Mouse (Mus musculus) midbrain, embryonic 14.5 days (tissue): ENCODE measurements at regions not wholly inside any gene's neighbourhood (a gene's known extent, or its start where the extent isn't known, plus 50 kb on each side); places are given as distances from the start of the nearest gene placed in this dataset.

Experiments
- ATAC-seq: fragments of 200-750 bp; cut with Nextera tagmentation; 2 replicates; pipeline ENCODE4 v1.8.0; 2017; ENCODE audit warnings: moderate number of reproducible peaks, moderate library complexity; ENCODE audit not compliant: low FRiP score, low TSS enrichment
- DNase-seq: peaks from one replicate; pipeline ENCODE4 v3.0.0-alpha.2; 2015
- H3K27ac ChIP-seq: fragments of 300-500 bp; sonication (generic); replicated peaks from 2 replicates; pipeline ENCODE4 v1.5.1; 2014; ENCODE audit warnings: mild to moderate bottlenecking, low read depth, low read length, moderate library complexity
- H3K27me3 ChIP-seq: fragments of 300-500 bp; sonication (generic); 2 replicates; pipeline ENCODE4 v1.6.1; 2014; ENCODE audit warnings: low read length, control low read depth, mixed read lengths; ENCODE audit not compliant: control insufficient read depth, insufficient read depth
- H3K36me3 ChIP-seq: fragments of 300-500 bp; sonication (generic); 2 replicates; pipeline ENCODE4 v1.6.1; 2014; ENCODE audit warnings: low read length, control low read depth; ENCODE audit not compliant: control insufficient read depth, insufficient read depth
- H3K4me1 ChIP-seq: fragments of 300-500 bp; sonication (generic); 2 replicates; pipeline ENCODE4 v1.6.1; 2014; ENCODE audit warnings: mild to moderate bottlenecking, antibody characterized with exemption, low read length, control low read depth; ENCODE audit not compliant: control insufficient read depth, insufficient read depth
- H3K4me2 ChIP-seq: fragments of 300-500 bp; sonication (generic); 2 replicates; pipeline ENCODE4 v1.6.1; 2014; ENCODE audit warnings: mild to moderate bottlenecking, low read length, moderate library complexity
- H3K4me3 ChIP-seq: fragments of 300-500 bp; sonication (generic); replicated peaks from 2 replicates; pipeline ENCODE4 v1.5.1; 2014; ENCODE audit warnings: low read depth, low read length
- H3K9ac ChIP-seq: fragments of 300-500 bp; sonication (generic); replicated peaks from 2 replicates; pipeline ENCODE4 v1.6.1; 2014; ENCODE audit warnings: mild to moderate bottlenecking, low read length, moderate library complexity
- H3K9me3 ChIP-seq: fragments of 300-500 bp; sonication (generic); 2 replicates; pipeline ENCODE4 v1.6.1; 2016; ENCODE audit warnings: low read length, control low read depth, mixed read lengths; ENCODE audit not compliant: control insufficient read depth
- WGBS: fragments of 180-500 bp; shearing (Covaris S2); extraction: QIAGEN DNeasy Blood & Tissue Kit; methylation state at CpG from one replicate; pipeline ENCODE4 v1.1.7; 2014; 5-methylcytosine and 5-hydroxymethylcytosine counted together

DNA sequence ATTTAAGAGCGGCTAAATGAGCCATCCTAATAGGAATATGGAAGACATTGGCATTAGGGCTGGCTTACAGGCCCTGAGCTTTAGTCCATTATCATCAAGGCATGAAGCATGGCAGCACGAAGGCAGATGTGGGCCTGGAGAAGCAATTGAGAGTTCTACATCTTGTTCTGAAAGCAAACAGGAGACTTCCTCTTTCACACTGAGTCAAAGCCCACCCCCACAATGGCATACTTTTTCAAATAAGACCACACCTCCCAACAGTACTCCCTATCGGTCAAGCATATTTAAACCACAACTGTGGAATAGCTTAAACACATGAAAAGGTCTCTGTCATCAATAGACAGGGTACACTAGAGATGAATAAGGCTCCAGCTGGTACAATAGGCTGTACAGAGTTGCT lies 381.5 kb upstream of the Rag2 start:
- no peak overlapping the region for H3K4me3 ChIP-seq
- ATAC-seq: no peak
- no peak overlapping the region for H3K27ac ChIP-seq
- no peak overlapping the region for H3K4me2 ChIP-seq
- WGBS: 82% methylated on average over 3 of the region's 3 CpGs
- H3K27me3 ChIP-seq: no peaks in the 10 kb centered on the region
- H3K9ac ChIP-seq: no peak overlapping the region
- no peaks in the 10 kb centered on the region for H3K9me3 ChIP-seq
- H3K36me3 ChIP-seq: no peaks in the 10 kb centered on the region
- no peak for DNase-seq
- no peaks in the 10 kb centered on the region for H3K4me1 ChIP-seq

DNA sequence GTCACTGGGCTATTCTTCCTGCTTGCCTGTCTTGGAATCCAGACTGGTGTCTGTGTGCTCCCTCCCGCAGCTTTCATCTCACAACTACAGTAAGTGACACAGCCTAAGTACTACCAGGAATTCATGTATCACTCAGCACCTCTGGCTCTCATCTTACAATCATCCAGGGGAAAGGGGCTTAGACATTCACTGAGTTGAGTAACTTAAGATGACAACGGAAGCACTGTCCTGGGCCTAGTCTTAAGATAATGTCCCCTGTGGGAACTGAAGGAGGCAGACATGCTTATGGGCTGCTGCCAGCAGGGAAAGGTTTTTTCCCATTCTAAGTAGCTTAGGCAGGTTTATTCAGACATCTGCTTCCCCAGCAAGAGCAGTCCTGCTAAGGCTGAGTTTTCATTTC lies 377.4 kb upstream of the Rag2 start:
- no peak for ATAC-seq
- DNase-seq: no peak
- Histone ChIP-seq H3K27me3 (no peaks in the 10 kb centered on the region), H3K4me2 (no peak overlapping the region), H3K27ac (no peak overlapping the region), H3K4me3 (no peak overlapping the region), H3K9ac (no peak overlapping the region), H3K9me3 (no peaks in the 10 kb centered on the region), H3K4me1 (no peaks in the 10 kb centered on the region), H3K36me3 (no peaks in the 10 kb centered on the region)
- WGBS: 57% methylated on average over 2 of the region's 2 CpGs

DNA sequence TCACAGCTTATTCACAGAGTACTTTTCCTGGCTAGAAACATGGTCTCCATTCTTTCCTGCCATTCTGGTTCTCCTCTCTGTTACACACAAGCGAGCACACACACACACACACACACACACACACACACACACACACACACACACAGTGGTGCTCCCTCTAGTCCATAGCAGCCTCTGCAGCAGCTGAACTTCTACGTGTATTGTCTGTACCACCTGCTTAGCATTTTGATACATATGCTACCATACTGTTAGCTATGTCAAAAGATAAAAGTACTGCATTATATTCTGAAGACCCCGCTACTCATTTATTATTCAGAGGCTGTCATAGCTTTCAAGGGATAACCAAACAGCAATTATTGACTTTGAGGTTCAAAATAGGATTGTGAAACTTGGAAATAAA lies 372.3 kb upstream of the Rag2 start:
- H3K9ac ChIP-seq: no peak overlapping the region
- no peaks in the 10 kb centered on the region for H3K36me3 ChIP-seq
- no peak overlapping the region for H3K27ac ChIP-seq
- peak; percentile 49 for DNase-seq
- no peaks in the 10 kb centered on the region for H3K4me1 ChIP-seq
- no peaks in the 10 kb centered on the region for H3K27me3 ChIP-seq
- H3K4me3 ChIP-seq: no peak overlapping the region
- H3K9me3 ChIP-seq: no peaks in the 10 kb centered on the region
- no peak overlapping the region for H3K4me2 ChIP-seq
- 65% methylated on average over 3 of the region's 3 CpGs for WGBS
- ATAC-seq: peak; percentile 48

DNA sequence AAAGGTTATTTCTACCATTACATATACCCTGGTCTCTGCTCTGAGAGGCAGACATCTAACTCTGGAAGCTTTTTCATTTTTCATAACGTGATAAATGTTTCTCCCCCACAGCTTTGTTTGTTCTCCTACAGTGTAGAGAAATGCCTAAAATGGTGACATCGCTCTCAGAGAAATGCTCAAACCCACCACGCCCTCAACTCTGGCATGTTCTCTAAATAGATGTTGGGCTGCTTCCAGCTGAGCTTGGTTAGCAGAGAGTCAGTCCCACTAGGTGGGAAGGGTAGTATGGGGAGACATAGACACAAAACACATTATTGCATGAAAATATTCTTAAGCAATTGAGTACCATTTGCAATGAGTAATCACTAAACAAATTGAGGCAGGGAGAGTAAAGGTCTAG lies 368.1 kb upstream of the Rag2 start:
- H3K9me3 ChIP-seq: no peaks in the 10 kb centered on the region
- H3K27ac ChIP-seq: no peak overlapping the region
- no peak overlapping the region for H3K9ac ChIP-seq
- no peak overlapping the region for H3K4me3 ChIP-seq
- H3K4me1 ChIP-seq: no peaks in the 10 kb centered on the region
- no peak for ATAC-seq
- H3K36me3 ChIP-seq: no peaks in the 10 kb centered on the region
- DNase-seq: no peak
- no peaks in the 10 kb centered on the region for H3K27me3 ChIP-seq
- H3K4me2 ChIP-seq: no peak overlapping the region
- 80% methylated on average over 3 of the region's 3 CpGs for WGBS

DNA sequence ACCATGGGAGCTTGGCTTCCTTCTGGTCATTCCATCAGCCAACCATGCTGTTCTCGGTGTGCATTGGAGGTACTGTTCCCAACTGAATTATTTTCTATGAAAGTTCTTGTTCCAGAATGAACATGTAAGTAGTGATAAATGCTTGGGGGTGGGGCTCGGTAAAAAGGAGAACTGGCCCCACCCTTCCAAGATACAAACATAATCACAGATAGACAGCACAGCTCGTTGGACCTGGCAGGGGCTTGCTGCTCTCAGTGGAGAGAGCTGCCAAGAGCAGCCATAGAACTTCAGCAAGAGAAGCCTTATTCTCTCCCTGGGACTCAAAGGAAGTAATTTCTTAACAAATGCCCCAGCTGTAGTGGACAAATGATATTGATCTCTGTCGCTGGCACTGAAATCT lies 360.6 kb upstream of the Rag2 start:
- ATAC-seq: no peak
- no peak overlapping the region for H3K9ac ChIP-seq
- 89% methylated on average over 4 of the region's 4 CpGs for WGBS

DNA sequence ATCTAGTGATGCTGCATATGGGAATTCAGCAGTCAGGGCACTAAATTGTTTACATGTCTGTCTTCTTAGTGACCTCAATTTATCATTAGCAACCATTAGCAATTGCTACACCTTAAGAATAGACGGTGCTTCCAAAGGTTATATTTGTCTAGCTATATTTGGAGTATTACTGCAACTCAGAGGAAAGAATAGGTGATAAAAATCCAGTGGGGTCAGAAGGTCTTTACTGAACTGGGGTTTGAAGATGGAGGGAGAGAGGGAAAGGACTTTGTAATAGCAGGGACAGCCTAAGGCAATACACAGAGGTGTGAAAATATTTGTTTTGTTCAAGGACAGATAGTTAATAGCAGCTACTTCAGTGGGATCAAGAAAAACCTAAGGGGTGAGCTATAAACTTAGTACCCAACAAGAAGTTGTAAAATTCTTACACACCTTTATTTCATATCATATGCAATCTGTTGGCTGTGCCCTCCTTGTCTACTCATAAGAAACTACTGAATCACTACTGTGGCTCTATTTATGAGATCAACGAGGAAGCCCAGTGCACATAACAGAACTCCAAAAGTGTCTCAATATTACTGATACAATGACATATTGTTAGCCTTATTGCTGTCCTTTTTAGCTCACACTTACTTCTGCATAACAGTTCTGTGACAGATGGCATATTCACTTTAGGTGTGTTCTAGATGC lies 357.7 kb upstream of the Rag2 start:
- H3K9me3 ChIP-seq: no peaks in the 10 kb centered on the region
- no peak for ATAC-seq
- no peak overlapping the region for H3K27ac ChIP-seq
- no peaks in the 10 kb centered on the region for H3K27me3 ChIP-seq
- H3K4me3 ChIP-seq: no peak overlapping the region
- WGBS: 92% methylated on average over 2 of the region's 2 CpGs
- no peaks in the 10 kb centered on the region for H3K4me1 ChIP-seq
- no peak for DNase-seq
- H3K36me3 ChIP-seq: no peaks in the 10 kb centered on the region
- H3K9ac ChIP-seq: no peak overlapping the region
- no peak overlapping the region for H3K4me2 ChIP-seq

More for the DNA sequence above, 360.6 kb upstream of the Rag2 start:
- no peak overlapping the region for H3K4me2 ChIP-seq
- no peak overlapping the region for H3K27ac ChIP-seq
- H3K4me1 ChIP-seq: no peaks in the 10 kb centered on the region
- no peaks in the 10 kb centered on the region for H3K9me3 ChIP-seq
- H3K4me3 ChIP-seq: no peak overlapping the region
- no peaks in the 10 kb centered on the region for H3K27me3 ChIP-seq
- no peak for DNase-seq
- H3K36me3 ChIP-seq: no peaks in the 10 kb centered on the region

DNA sequence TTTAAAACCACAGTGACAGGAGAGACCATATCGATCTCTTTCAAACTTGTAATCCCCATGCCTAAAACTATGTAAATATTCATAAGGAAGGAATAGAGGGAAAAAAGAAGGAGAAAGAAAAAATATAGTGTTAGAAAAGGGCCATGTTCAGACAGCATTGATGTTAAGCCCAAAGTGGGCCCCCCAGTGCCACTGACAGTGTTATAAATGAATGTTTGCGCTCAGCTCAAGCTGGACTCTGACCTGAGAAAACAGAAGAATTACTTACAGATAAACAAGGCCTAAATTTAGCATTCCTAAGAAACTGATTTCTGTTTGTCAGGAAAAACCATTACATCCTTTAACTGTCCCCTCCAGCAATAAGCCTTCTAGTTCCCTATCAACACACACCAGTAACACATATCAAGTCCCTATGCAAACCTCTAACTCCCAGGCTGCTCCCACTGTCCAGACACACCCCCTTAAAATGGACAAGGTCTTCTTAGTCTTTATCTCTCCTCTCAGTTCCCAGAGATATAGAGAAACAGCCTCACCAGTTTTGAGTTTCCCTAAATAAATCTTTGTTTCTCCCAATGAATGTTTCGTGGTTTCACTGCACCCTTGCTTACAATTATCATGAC lies 350.4 kb upstream of the Rag2 start:
- H3K4me2 ChIP-seq: no peak overlapping the region
- H3K27ac ChIP-seq: no peak overlapping the region
- H3K36me3 ChIP-seq: no peaks in the 10 kb centered on the region
- no peaks in the 10 kb centered on the region for H3K9me3 ChIP-seq
- no peak overlapping the region for H3K4me3 ChIP-seq
- H3K9ac ChIP-seq: no peak overlapping the region
- WGBS: 59% methylated on average over 3 of the region's 3 CpGs
- no peaks in the 10 kb centered on the region for H3K4me1 ChIP-seq
- no peaks in the 10 kb centered on the region for H3K27me3 ChIP-seq
- no peak for DNase-seq
- ATAC-seq: no peak

DNA sequence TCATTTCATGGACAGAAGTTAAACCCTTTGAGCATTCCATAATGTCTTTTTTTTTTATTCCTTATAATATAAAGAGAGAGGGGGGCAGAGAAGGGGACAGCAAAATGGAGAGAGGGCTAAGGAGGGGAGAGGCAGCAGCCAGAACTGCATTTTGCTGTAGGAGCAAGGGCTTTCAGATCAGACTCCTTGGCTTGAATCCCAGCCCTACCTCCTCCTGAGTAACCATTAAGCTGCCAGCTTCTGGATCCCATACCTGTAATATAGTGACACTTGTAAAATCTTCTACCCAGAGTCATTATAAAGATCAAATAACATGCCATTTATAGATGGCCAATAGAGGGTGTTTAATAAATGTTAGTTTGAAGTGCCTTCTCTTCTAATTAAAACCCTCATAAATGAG lies 339.6 kb upstream of the Rag2 start:
- Histone ChIP-seq H3K4me2 (no peak overlapping the region), H3K4me3 (no peak overlapping the region), H3K9me3 (no peaks in the 10 kb centered on the region), H3K27me3 (no peaks in the 10 kb centered on the region), H3K27ac (no peak overlapping the region), H3K9ac (no peak overlapping the region), H3K36me3 (no peaks in the 10 kb centered on the region), H3K4me1 (no peaks in the 10 kb centered on the region)
- ATAC-seq (no peak), DNase-seq (no peak)

DNA sequence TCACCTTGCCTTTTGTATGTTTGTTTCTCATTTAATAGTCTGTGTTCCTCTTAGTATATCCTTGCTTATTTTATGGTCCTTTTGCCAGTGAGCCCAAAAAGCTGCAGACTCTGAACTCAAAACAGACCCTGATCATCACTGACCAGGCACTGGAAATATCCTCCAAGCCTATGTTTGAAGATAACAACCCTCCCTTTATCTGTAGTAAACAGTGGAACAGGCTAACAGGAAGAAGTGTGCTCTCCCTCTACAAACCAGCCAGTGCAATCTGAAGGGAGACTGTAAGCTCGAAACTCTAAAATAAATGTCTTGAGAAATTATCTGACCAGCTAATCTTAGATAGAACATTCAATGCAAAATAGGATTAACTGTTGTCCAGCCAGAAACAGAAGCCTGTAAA lies 336.4 kb upstream of the Rag2 start:
- Histone ChIP-seq H3K27me3 (no peaks in the 10 kb centered on the region), H3K4me1 (no peaks in the 10 kb centered on the region), H3K9ac (no peak overlapping the region), H3K27ac (no peak overlapping the region), H3K4me3 (no peak overlapping the region), H3K4me2 (no peak overlapping the region), H3K9me3 (no peaks in the 10 kb centered on the region), H3K36me3 (no peaks in the 10 kb centered on the region)
- DNase-seq (no peak), ATAC-seq (no peak)
- WGBS: 93% methylated on average over 1 of the region's 1 CpGs
